Mouse (Mus musculus) adrenal gland, postnatal 36 days (tissue): ENCODE measurements around the gene Rad9a. TPM values are rescaled to one million over a fixed set of nuclear protein-coding genes. Genes with fewer than 3 reads are reported as not detected.

Source experiments
- DNase-seq, 2 experiments: peaks; one replicate each; pipeline ENCODE4 v3.0.0; 2021; ENCODE audit warnings: mixed read lengths in 1 of 2
- total RNA-seq, 2 experiments: library from RNA; stranded (reverse); gene quantifications; 2 replicates each; pipeline ENCODE4 v1.2.3; 2021

Gene Rad9a
- total RNA-seq, 2 experiments from 2014 or later, result 7.6 TPM

GRCm38 (mm10) chr19:4164721-4165120 is 36.7 kb downstream of the Rad9a start:
- DNase-seq, result peak; percentile 69

- no peak for DNase-seq
Observed at GRCm38 (mm10) chr19:4164100-4164499, 37.4 kb downstream of the Rad9a start.

DNA sequence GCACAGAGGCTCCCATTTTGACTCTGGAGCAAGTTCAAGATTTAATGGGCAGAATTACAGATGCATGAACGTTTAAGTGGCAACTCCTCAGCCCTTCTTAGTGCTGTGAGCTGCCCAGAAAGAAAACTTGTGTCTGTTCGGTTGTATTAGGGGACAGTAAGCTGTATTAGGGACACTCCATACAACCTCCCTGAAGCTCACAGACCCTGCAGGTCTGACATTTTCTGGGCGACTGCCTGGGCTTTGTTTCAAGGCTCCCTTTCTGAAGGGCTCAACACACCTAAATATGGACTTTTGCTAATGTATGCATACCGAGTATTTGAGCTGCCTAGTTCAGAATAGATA is 37.9 kb downstream of the Rad9a start:
- DNase-seq, result no peak

DNA sequence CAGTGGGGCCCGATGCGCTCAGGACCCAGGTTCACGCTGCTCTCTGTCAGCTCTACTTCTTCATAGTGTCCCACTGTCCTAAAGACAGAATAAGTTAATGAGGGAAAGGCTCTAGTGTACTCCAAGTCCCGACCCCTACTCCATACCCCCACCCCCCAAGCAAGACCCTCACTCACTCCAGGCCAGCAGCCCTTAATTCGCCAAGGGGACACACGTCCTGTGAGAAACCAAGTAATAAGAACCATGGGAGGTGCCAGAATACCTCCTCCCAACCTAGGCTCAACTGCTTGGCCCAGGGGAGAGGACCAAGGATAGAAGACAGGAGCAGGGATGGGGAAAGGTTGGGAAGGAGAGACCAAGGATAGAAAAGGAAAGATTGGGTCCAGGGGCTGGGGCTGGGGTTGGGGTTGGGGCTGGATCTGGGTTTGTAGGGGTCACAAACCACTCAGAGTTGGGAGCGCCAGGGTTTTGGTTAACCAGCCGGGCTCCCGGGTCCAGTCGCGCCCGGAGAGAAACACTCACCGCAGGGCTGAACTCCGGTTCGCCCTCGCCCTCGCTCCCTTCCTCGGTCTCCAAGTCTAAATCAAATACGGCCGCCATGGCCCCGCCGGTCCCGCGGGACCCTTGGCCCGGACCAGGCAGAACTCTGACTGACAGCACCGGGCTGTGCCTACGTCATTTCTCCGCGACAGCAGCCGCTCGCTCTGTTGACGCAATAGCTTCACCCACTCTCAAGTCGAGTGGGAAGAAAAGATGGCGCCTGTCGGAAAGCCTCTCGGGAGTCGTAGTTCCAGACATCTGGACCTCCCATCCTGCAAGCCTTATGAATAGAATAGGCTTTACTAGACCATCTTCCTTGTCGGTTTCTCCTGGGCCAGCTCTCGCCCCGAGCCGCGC is 38.6 kb downstream of the Rad9a start, which contains the start of gene Rps6kb2:
Gene Rps6kb2, minus strand, starts transcription at position 709 of the 897 bp plus-strand sequence.
- peak; percentile 96 to 97 for DNase-seq

DNA sequence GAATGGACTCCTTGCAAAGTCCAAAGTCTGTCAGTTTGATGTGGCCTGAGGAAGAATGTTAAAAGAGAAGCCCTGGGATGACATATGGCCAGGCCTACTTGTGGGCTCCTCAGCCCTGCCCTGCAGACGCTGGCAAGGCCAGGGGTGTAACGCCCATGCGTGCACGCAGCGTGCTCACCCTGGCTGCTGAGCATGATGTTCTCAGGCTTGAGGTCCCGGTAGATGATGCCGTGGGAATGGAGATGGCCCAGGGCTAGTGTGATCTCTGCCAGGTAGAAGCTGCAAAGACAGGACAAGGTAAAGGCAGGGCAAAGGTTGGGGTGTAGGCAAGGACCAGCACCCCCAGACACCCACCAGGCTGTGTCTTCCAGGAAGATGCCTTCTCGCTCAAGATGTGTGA is 42.4 kb downstream of the Rad9a start:
- no peak for DNase-seq

- DNase-seq, result no peak
Observed at GRCm38 (mm10) chr19:4156771-4157170, 44.7 kb downstream of the Rad9a start.

GRCm38 (mm10) chr19:4156073-4156579 is 45.3 kb downstream of the Rad9a start:
- DNase-seq, result no peak

DNA sequence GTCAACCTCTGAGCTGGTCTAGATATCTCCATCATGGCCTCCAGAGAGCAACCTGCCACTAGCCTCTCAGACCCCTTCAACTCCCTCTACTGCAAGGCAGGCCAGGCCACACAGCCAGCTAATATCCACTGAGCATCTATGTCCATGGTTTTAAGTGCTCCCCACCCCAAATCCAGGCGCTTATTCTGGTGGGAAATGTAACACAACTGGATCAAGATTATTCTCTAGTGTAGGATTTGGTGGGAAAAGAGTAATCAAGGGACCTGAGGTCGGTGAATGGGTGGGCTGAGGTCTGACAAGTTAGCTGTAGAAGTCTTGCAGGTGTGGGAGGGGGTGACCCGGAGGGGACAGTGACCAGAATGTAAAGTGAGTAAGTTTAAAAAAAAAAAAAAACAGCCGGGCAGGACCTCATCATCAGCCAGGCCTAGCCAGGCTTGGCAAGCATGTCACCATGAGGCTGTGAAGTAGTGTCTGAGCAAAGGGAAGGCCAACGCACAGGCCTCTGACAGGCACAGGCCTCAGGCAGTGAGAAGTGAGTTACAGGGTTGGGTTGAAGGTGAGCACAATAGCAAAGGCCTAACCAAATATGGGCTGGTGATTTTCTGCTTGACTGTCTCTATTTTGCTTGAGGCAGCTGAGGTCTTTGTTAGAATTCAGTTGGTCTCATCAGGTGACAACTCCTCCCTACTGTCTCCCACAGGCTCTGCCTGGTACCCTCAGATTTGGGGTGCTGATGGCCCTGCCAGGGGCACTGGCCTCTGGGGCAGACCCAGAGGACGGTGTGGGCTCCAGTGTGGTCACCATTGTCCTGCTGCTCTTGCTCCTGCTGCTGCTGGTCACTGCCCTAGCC is 46.0 kb downstream of the Rad9a start:
- DNase-seq, result no peak

GRCm38 (mm10) chr19:4154437-4155222 is 46.8 kb downstream of the Rad9a start:
- DNase-seq, result no peak

GRCm38 (mm10) chr19:4153232-4153654 is 48.2 kb downstream of the Rad9a start, which contains the start of gene Ptprcap:
Gene Ptprcap, plus strand, starts transcription at chr19:4153604.
- DNase-seq, result no peak

DNA sequence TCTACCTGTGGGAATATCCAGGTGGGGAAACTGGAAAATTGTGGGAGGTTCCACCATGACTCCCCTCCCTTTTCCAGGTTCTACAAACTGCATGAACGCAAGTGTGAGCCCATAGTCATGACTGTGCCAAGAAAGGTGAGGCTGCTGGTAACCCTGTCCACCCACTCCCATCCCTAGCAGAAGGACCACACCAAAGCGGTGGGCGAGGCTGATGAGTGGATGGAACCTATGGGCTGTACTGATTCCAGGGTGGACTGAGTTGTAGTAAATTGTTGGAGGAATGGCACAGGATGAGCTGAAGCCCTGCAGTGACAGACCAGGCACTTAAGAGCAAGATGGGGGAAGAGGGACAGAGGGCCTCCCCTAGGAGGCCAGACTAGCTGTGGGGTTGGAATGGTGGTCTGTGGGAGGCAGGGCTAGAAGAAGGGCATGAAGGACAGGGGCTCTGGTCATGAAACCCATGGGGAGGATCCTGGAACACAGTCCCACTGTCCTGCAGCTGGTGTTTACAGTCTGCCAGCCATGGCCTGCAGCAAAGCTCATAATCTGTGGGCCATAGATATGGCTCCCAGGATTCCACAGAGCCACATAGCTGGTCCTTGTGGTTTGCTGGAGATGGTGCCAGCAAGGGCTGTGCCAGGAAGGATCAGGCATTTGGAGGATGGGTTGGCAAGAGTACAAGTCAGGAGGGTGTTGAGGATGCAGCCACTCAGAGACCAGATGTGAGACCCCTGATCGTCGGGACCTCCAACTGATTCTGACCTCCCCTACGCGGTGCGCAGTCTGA is 48.8 kb downstream of the Rad9a start:
- DNase-seq, result no peak

GRCm38 (mm10) chr19:4151898-4152297 is 49.6 kb downstream of the Rad9a start:
- DNase-seq, result peak; percentile 62 to 65

DNA sequence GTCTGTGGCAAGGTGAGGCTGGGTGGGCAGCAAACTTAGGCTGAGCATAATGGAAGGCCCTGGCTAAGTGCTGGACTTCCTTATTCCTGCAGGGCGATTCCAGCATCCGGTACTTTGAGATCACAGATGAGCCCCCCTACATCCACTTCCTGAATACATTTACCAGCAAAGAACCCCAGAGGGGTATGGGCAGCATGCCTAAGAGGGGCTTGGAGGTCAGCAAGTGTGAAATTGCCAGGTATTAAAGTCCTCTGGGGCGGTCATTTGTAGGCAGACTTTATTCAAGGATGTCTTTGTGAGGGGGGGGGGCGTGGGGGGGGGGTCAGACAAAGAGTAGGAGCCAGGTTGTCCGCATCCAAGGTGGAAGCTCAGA is 50.0 kb downstream of the Rad9a start:
- no peak for DNase-seq

GRCm38 (mm10) chr19:4150567-4151487 is 50.6 kb downstream of the Rad9a start:
- DNase-seq, result no peak

- DNase-seq, result no peak
Observed at GRCm38 (mm10) chr19:4149764-4150461, 51.5 kb downstream of the Rad9a start.

- DNase-seq, result no peak
Observed at GRCm38 (mm10) chr19:4149283-4149682, 52.2 kb downstream of the Rad9a start.

DNA sequence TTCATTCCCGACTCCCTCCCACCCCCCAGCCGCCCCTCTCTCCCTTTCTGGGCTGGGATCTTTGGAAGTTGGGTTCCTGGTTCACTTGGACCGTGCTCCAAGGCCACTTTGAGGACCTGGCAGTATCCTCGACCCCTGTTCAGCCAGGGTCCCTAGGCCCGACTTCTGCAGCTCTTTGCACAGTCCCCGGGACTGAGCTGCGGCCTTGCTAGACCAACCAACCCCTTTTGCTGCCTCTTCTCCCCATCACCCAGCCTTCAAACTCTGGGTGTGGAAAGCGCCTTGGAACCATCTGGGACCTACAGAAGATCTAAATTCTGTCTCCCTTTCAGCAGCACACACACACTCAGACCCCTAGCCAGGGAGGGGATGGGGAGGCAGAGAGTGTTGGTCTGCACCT is 52.6 kb downstream of the Rad9a start:
- DNase-seq, result no peak

GRCm38 (mm10) chr19:4148491-4148806 is 53.0 kb downstream of the Rad9a start, which contains the start of gene Coro1b:
Gene Coro1b, plus strand, starts transcription at chr19:4148619.
- DNase-seq, result peak; percentile 98 to 99

- DNase-seq, result no peak
Observed at GRCm38 (mm10) chr19:4147782-4148490, 53.5 kb downstream of the Rad9a start.
